Mouse (Mus musculus) bone marrow macrophage, adult 2 months (primary cell): ENCODE data around the gene Pdzrn4. TPM values are rescaled to one million over a fixed set of nuclear protein-coding genes. Genes with fewer than 3 reads are reported as not detected.
"Not testable (repeated sequence)": the region's sequence is repeated elsewhere in the genome, so short reads cannot be mapped to it uniquely, and the experiment has no call there.

ENCODE experiments used
- H3K27ac ChIP-seq: 2 replicates; pipeline ENCODE4 v1.5.1; 2012; ENCODE audit warnings: low read depth, low read length; ENCODE audit not compliant: insufficient read depth
- H3K4me1 ChIP-seq: 2 replicates; pipeline ENCODE4 v1.6.1; 2012; ENCODE audit warnings: low read length; ENCODE audit not compliant: control insufficient read depth, insufficient read depth
- H3K4me3 ChIP-seq: 2 replicates; pipeline ENCODE4 v1.5.1; 2012; ENCODE audit warnings: mild to moderate bottlenecking, low read length, moderate library complexity; ENCODE audit not compliant: insufficient read depth
- CTCF ChIP-seq: IDR thresholded peaks from 2 replicates; pipeline ENCODE4 v1.5.1; 2012; ENCODE audit warnings: low read depth, mild to moderate bottlenecking, low read length, moderate library complexity
- POLR2A ChIP-seq: IDR thresholded peaks from 2 replicates; pipeline ENCODE4 v1.6.1; 2012; ENCODE audit warnings: mild to moderate bottlenecking, low read depth, low read length, borderline replicate concordance
- polyA plus RNA-seq: library from polyadenylated mRNA; stranded (reverse); fragments of >200 nt; gene quantifications from 2 replicates; pipeline ENCODE4 v1.2.4, GENCODE M21; 2012; ENCODE audit not compliant: missing spikeins, insufficient read depth, insufficient read length

The Pdzrn4 gene
- polyA plus RNA-seq, result not detected in 2 replicates

DNA sequence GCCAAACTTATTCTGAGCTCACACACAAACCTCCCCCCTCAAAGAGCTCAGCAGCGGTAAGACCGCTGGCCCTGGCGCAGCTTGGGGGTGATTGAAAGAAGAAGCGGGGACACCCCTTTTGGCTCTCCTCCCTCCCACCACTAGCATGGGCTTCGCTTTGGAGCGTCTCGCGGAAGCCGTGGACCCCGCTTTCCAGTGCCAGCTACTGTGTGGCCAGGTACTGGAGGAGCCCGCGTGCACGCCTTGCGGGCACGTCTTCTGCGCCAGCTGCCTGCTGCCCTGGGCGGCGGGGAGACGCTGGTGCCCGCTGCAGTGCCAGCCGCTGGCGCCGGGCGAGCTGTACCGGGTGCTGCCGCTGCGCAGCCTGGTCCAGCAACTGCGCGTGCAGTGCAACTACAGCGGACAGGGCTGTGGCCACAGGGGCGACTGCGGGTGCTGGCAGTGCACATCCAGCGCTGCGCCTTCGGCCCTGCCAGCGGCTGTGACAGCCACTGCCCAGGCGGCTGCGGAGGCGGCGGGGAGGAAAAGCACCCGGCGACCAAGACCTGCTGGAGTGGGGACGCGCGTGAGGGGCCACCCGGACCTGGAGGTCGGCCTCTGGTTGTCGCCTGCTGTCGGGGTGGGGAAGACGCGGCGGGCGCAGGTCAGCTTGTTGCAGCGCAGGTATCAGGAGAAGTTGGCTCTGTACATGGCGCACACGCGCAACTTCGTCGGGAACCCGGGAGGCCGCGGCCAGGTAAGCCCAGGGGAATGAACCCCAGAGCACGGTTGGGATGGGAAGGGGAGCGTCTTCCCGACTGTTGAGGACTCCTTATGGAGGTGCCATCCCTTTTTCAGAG is at the start of gene Pdzrn4:
Pdzrn4 (plus strand) TSS at position 112 of the 839 bp plus-strand sequence.
- H3K4me1 ChIP-seq, result no peaks in the 10 kb centered on the region
- H3K27ac ChIP-seq, result no peak within 1 kb of the TSS
- TF ChIP-seq CTCF, result no peak
- TF ChIP-seq POLR2A, result no peak
- H3K4me3 ChIP-seq, result no peak within 1 kb of the TSS

GRCm38 (mm10) chr15:92347426-92347825 is 49.3 kb upstream of the Pdzrn4 start:
- no peaks in the 10 kb centered on the region for H3K4me1 ChIP-seq
- H3K27ac ChIP-seq, result no peak overlapping the region
- TF ChIP-seq CTCF (no peak), POLR2A (no peak)
- no peak overlapping the region for H3K4me3 ChIP-seq

GRCm38 (mm10) chr15:92347902-92348301 is 48.8 kb upstream of the Pdzrn4 start:
- Histone ChIP-seq H3K4me1 (no peaks in the 10 kb centered on the region), H3K4me3 (no peak overlapping the region), H3K27ac (no peak overlapping the region)
- TF ChIP-seq POLR2A (no peak), CTCF (no peak)

DNA sequence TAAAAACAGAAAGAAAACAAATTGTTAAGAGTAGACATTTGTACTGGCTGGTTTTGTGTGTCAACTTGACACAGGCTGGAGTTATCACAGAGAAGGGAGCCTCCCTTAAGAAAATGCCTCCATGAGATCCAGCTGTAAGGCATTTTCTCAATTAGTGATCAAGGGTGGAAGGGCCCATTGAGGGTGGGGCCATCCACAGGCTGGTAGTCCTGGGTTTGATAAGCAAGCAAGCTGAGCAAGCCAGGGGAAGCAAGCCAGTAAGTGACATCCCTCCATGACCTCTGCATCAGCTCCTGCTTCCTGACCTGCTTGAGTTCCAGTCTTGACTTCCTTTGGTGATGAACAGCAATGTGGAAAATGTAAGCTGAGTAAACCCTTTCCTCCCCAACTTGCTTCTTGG is 48.2 kb upstream of the Pdzrn4 start:
- not testable (repeated sequence) for H3K4me3 ChIP-seq, H3K27ac ChIP-seq, H3K4me1 ChIP-seq

GRCm38 (mm10) chr15:92364153-92364552 is 32.5 kb upstream of the Pdzrn4 start:
- H3K27ac ChIP-seq, result no peak overlapping the region
- H3K4me3 ChIP-seq, result no peak overlapping the region
- no peak for TF ChIP-seq CTCF
- no peak for TF ChIP-seq POLR2A
- no peaks in the 10 kb centered on the region for H3K4me1 ChIP-seq

DNA sequence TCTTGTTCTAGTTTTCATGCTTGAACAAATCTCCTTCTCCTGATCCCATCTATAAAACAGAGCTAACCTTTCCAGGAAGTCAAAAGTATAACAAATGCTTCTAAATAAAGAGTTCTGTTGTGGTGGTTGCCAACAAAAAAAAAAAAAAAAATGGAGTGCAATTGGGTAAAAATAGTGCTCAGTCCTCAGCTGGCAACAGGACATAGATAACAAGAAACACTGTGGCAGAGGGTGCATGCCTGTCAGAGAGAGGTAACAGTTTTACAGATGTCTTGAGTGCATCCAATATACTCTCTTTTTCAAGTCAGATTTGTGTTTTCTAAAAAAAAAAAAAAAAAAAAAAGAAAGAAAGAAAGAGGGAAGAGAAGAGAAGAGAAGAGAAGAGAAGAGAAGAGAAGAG is 32.1 kb upstream of the Pdzrn4 start:
- H3K27ac ChIP-seq, result no peak overlapping the region
- H3K4me1 ChIP-seq, result no peaks in the 10 kb centered on the region
- H3K4me3 ChIP-seq, result no peak overlapping the region
- TF ChIP-seq CTCF (no peak), POLR2A (no peak)

GRCm38 (mm10) chr15:92394811-92395210 is 1.9 kb upstream of the Pdzrn4 start:
- Histone ChIP-seq H3K27ac (no peak overlapping the region), H3K4me3 (no peak overlapping the region), H3K4me1 (no peaks in the 10 kb centered on the region)
- TF ChIP-seq CTCF (no peak), POLR2A (no peak)

GRCm38 (mm10) chr15:92398747-92399146 is 2.1 kb downstream of the Pdzrn4 start:
- no peak overlapping the region for H3K4me3 ChIP-seq
- H3K4me1 ChIP-seq, result no peaks in the 10 kb centered on the region
- H3K27ac ChIP-seq, result no peak overlapping the region
- TF ChIP-seq CTCF (no peak), POLR2A (no peak)

DNA sequence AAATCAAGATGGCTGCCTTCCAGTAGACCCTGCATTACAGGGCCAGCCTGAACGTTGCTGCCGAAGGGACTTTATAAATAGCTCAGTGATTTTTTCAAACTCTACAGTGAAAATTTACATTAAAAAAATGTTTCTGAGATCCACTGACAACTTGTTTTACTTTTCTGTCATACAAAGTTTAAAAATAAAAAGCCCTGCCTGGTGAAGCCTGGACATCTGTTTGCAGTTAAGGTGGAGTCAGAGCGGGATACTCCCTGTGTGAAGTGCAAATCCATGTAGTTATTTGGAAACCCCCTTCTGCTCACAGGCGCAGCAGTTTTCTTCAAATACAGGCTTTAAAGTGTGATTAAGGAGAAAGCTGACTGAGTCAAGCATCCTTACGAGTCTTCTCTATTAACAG is 2.6 kb downstream of the Pdzrn4 start:
- Histone ChIP-seq H3K4me3 (no peak overlapping the region), H3K4me1 (no peaks in the 10 kb centered on the region), H3K27ac (no peak overlapping the region)
- TF ChIP-seq CTCF (no peak), POLR2A (no peak)

- Histone ChIP-seq H3K4me1 (no peaks in the 10 kb centered on the region), H3K4me3 (no peak overlapping the region), H3K27ac (no peak overlapping the region)
- TF ChIP-seq POLR2A, result no peak
Measured at GRCm38 (mm10) chr15:92401554-92401953, 4.9 kb downstream of the Pdzrn4 start.
